Mouse (Mus musculus): ENCODE data around the gene Tnfsf13.

- TF ChIP-seq CTCF (IDR thresholded peaks at IDR 0.05; ENCODE audit: low read depth), result no peak
- no peak for TF ChIP-seq EP300 (IDR thresholded peaks at IDR 0.05; ENCODE audit: low read depth)
Observed at GRCm38 (mm10) chr11:69723074-69723473, 37.5 kb upstream of the Tnfsf13 start.
